Mouse (Mus musculus): ENCODE measurements at regions not wholly inside any gene's neighbourhood (a gene's known extent, or its start where the extent isn't known, plus 50 kb on each side); places are given as distances from the start of the nearest gene placed in this dataset.

DNA sequence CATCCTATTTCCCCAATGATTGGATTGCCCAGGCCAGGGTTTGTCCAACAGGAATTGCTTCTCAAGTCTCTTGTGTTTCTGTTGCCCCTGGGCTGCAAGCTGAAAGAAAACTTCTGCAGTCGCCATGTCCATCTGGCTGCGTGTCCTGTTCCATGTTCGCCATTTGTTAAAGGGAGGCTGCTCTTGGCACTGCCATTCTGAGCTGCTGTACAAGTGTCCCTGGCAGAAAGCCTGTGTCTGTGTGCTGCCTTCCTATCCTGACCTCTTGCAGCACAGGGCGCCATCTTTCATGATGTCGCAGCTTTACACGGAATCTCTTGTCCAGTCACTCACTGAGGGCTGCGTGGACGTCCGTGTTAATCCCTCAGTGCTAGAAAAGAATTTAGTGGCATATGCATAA lies 349.2 kb downstream of the Agtpbp1 start:
- no peak for DNase-seq (ENCODE audit: low read depth in 1 of 2, low spot score in 2 of 2)

GRCm38 (mm10) chr13:59229111-59229541 lies 355.9 kb downstream of the Agtpbp1 start:
- DNase-seq (ENCODE audit: low read depth in 1 of 2, low spot score in 2 of 2): no peak

GRCm38 (mm10) chr13:59228059-59228830 lies 356.8 kb downstream of the Agtpbp1 start:
- DNase-seq (ENCODE audit: low read depth in 1 of 2, low spot score in 2 of 2): peak; percentile 2 to 36

GRCm38 (mm10) chr13:59227523-59228058 lies 357.4 kb downstream of the Agtpbp1 start:
- no peak for DNase-seq (ENCODE audit: low read depth in 1 of 2, low spot score in 2 of 2)

DNA sequence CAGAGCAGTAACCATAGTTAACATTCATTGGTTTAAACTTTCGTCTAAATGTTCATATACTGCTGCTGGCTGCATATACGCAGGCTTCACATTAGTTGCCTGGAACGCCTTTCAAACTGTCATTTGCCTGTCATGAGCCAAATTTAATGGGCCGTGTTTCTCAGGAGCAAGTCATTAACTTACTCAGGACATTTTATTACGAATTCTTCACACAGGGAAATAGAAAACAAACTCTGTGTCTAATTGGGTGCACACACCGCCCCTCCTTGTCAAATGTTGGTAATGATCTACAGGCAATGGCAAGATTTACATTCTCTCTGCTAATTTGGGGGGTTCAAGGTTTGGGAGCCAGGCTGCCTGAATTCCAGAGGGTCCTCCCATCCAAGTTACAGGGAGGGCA lies 364.4 kb downstream of the Agtpbp1 start:
- DNase-seq (ENCODE audit: low read depth in 1 of 2, low spot score in 2 of 2): no peak

GRCm38 (mm10) chr13:59220156-59220555 lies 364.9 kb downstream of the Agtpbp1 start:
- DNase-seq (ENCODE audit: low read depth in 1 of 2, low spot score in 2 of 2): no peak

GRCm38 (mm10) chr13:59216686-59217298 lies 368.2 kb downstream of the Agtpbp1 start:
- DNase-seq (ENCODE audit: low read depth in 1 of 2, low spot score in 2 of 2): no peak

DNA sequence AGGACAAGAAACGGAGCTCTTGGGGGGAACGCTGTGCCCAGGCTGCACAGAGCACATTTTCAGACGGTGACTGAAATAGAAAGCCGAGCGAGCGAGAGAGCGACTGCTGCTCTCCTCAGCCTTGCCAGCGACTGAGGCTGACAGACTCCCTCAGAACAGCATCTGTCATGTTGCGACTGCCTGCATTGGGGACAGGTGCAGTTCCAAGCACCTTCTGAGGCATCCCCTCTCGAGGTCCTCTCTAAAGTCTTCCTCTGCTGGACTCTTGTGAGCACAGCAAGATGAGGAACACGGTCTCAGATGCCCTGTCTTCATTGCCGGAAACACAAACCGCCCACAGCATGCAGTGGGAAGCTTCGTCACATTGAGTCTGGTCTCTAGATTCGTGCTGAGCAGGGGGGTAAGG lies 372.7 kb downstream of the Agtpbp1 start:
- no peak for DNase-seq (ENCODE audit: low read depth in 1 of 2, low spot score in 2 of 2)

- DNase-seq (ENCODE audit: low read depth in 1 of 2, low spot score in 2 of 2): no peak
Observed at GRCm38 (mm10) chr13:59210828-59211227, 374.2 kb downstream of the Agtpbp1 start.

- no peak for DNase-seq (ENCODE audit: low read depth in 1 of 2, low spot score in 2 of 2)
Observed at GRCm38 (mm10) chr13:59206186-59206585, 378.8 kb downstream of the Agtpbp1 start.

GRCm38 (mm10) chr13:59204506-59204905 lies 380.5 kb downstream of the Agtpbp1 start:
- no peak for DNase-seq (ENCODE audit: low read depth in 1 of 2, low spot score in 2 of 2)

GRCm38 (mm10) chr13:59196311-59196710 lies 388.7 kb downstream of the Agtpbp1 start:
- DNase-seq (ENCODE audit: low read depth in 1 of 2, low spot score in 2 of 2): no peak

DNA sequence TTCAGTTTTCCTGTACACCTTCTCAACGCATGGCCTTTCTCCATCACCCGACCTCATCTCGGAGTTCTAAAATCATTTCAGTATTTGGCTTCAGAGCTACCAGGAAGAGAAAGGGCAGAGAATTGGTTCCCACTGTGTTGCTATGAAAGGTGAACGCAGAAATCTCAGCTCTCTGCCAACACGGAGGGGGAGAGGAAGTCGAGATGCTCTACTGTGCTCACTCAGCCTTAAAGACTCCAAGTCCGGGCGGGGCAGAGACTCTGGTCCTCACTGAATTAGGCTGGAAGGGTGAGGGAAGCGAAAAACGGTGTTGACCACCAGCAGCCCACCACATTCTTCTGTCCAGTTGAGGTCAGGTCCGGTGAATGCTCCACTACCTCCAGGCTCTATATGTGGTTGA lies 382.1 kb downstream of the Ntrk2 start:
- no peak for DNase-seq (ENCODE audit: low read depth in 1 of 2, low spot score in 2 of 2)

All from monocyte, adult 2 months (primary cell).